Mouse (Mus musculus) large intestine, adult 2 months (tissue): ENCODE measurements around the gene Pakap. TPM values are rescaled to one million over a fixed set of nuclear protein-coding genes. Genes with fewer than 3 reads are reported as not detected.

ENCODE experiments used
- DNase-seq: peaks from one replicate; pipeline ENCODE4 v3.0.0-alpha.2; 2012; ENCODE audit warnings: low read depth, low spot score
- WGBS: fragments of 180-500 bp; shearing (Covaris S2); methylation state at CpG from one replicate; pipeline ENCODE4 v1.1.7; 2018; 5-methylcytosine and 5-hydroxymethylcytosine counted together
- polyA plus RNA-seq: library from polyadenylated mRNA; depleted of rRNA; stranded (reverse); fragments of >200 nt; gene quantifications from 2 replicates; pipeline ENCODE4 v1.2.3, GENCODE M21; 2012

Gene Pakap
- polyA plus RNA-seq, 1 experiment, result 0.17 TPM

DNA sequence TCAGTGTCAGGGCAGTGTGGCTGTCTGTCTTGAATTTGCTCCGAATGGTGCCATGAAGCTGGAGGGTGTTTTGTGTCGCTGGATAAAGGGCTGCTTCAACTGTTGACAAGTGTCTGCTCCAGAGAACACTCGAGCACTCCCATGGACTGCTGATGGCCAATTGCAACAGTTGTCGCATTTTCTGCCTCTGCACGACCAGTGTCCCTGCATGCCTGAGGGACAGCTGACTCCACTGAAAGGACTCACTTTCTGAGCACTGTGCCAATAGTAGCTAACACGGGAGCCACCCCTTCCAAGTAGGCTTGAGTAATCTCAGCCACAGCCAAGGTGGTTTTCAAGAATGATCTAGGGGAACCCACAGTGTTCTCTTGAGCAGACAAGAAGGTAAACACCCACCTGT, 1.7 kb downstream of the Pakap start:
- DNase-seq, result no peak
- WGBS, result 68% methylated on average over 6 of the region's 6 CpGs

- 66% methylated on average over 3 of the region's 3 CpGs for WGBS
Observed at GRCm38 (mm10) chr4:57570229-57570628, 2.2 kb downstream of the Pakap start.

GRCm38 (mm10) chr4:57574181-57574580, 6.2 kb downstream of the Pakap start:
- WGBS, result 81% methylated on average over 3 of the region's 3 CpGs
- DNase-seq, result no peak

More at GRCm38 (mm10) chr4:57570229-57570628, 2.2 kb downstream of the Pakap start:
- no peak for DNase-seq

DNA sequence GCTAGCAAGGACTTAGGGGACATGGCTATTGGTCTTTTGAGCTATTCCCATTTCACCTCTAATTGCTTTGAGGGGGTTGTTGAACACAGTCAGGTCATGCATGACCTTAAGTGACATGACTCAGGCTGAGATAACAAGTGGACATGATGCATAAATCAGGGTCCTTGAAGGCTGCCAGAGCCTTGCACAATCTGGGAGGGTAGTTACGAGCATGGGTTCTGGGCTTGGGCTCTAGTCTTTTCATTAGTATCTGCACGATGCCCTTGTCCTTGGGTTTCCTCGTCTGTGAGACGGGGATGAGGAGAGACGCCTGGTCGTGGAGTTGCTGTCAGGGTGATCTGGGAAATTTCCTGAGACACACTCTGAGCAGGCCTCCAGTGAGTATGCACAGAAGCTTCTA, 6.7 kb downstream of the Pakap start:
- 65% methylated on average over 6 of the region's 6 CpGs for WGBS
- no peak for DNase-seq

DNA sequence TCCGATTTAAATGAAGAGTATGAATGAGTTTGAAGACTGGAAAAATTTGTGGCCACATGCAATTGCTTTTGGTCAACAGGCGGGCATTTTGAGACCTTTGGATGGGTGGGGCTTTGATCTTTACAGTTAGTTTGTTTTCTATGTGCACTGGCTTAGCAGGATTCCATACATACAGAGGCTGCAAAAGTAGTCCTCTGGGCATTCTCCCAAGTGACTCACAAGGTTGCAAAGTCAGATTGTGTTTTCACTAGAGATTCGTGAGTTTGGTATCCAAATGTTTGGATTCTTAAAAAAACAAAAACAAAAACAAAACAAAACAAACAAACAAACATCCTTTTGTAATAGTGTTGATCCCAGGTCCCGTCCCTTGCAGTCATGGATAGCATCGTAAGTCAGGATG, 7.7 kb downstream of the Pakap start:
- no peak for DNase-seq
- WGBS, result 56% methylated on average over 5 of the region's 5 CpGs

- WGBS, result 66% methylated on average over 11 of the region's 11 CpGs
- no peak for DNase-seq
Observed at GRCm38 (mm10) chr4:57576095-57576494, 8.1 kb downstream of the Pakap start.

DNA sequence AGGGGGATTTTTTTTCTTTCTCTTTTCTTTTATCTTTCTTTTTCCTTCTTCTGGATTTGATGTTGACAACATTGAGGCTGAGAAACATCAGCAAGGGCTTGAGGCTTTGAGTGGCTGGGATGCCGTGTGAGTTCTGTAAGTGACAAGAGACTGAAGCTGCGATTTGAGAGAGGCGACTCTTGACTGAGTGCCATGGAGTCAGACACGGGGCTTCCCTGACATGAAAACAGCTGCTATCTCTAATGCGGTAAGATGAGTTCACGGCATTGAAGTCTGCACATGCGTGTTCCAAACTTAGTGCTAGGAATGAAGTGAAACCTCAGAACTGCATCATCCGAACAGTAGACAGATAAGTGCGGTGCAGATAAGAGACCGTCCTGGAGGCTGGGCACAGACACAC, 11.7 kb downstream of the Pakap start:
- DNase-seq, result no peak
- WGBS, result 89% methylated on average over 10 of the region's 10 CpGs

GRCm38 (mm10) chr4:57585281-57585800, 17.4 kb downstream of the Pakap start:
- WGBS, result 87% methylated on average over 6 of the region's 6 CpGs
- no peak for DNase-seq

DNA sequence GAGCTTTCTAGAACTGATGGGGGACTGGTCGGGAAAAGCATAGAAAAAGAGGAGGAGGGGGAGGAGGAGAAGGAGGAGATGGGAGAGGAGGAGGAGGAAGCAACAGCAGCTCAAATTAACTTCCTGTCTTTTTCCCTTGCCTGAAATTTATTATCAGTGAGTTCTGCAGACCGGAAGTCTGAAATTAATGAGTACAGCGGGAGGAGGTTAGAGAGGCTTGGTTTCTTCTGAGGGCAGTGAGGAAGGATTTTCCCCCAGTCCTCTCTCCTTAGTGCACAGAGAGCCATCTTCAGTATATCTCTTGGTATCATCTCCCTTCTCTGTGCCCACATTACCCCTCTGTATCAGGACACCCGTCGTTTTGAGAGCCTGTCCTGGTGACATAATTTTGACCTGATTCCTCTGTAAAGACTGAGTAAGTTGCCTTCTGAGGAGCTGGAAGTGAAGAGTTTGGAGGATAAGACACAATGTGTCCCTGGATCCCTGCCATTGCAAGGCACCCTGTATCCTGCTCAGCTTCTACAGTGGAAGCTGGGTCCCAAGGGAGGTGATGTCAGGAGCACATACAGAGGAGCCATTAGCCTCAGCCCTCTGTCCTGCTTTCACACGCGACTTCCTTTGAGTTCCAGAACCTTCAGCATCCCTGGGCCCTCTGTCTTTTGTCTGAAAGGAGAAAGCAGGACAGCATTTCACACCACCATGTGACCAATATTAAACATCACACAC, 19.1 kb downstream of the Pakap start:
- WGBS, result 56% methylated on average over 7 of the region's 7 CpGs
- DNase-seq, result no peak

- DNase-seq, result no peak
- 88% methylated on average over 1 of the region's 1 CpGs for WGBS
Observed at GRCm38 (mm10) chr4:57588356-57588755, 20.4 kb downstream of the Pakap start.

DNA sequence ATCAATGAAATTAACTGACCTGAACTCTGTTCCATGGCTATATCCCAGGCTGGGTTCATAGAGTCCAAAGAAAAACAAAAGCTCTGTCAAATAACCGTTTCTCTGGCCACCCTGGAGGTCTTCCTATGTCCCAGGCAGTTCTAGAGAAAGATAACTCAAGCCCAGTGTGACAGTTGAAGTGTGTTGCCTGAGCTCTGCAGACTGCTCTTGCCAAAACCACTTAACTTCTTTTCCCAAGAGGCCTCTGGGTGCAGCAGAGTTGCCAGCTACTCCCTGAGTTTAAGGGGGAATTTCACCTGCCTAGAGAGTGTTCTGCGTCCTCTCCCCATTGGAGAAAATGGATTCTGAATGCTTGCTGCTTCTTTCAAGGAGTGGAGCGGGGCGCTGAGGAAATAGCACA, 24.8 kb downstream of the Pakap start:
- 75% methylated on average over 4 of the region's 4 CpGs for WGBS
- no peak for DNase-seq

- 88% methylated on average over 6 of the region's 6 CpGs for WGBS
- no peak for DNase-seq
Observed at GRCm38 (mm10) chr4:57599946-57600345, 32.0 kb downstream of the Pakap start.

DNA sequence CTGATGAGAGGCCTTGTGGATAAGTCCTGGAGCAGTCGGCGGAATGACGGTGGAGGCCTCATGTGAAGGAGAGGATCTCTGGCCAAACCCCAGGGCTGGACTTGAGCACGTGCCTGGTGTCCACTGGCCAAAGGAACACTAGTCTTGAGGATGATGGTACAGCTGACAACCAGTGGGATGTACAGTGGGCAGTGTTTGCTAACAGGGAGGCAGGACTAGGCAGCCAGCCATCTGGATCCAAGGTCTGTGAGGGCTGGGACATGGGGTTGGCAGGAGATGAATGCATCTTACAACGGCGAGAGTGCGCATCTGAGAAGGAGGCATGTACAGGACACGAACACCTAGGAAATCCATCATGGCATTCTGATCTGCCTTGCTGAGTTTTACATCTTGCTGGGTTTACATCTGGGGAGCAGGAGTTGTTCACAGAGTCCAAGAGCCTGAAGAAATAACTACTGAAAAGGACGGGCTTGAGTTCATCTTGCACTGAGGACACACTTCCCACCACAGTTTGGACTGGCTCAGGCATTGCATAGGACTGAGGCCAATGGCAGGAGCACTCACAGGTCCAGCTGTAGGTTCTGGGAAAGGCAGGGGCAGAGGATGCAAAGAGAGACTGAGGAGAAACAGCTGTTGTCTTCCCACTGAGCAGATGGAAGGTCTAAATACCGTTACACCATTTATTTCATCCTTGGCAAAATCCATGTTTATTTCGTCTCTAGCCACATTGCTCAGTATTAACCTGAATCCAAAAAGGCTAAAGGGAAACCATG, 32.9 kb downstream of the Pakap start:
- 82% methylated on average over 11 of the region's 11 CpGs for WGBS
- no peak for DNase-seq

DNA sequence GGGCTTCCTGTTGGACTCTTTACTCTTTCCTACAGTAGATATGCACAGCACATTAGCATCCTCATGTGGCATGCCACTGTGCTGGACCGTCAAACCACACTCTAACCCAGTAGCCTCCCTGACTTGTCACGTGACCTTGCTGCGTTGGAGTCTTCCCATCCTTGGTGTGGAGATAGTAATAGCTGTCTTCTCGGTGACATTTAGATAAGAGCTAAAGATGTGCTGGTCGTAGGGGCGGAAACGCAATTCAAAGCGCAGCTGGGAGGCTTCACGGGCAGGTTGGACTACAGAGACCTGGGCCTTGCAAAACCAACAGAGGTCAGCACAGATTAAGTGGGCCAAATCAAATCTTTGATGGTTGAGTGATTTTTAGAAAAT, 33.5 kb downstream of the Pakap start:
- DNase-seq, result no peak

GRCm38 (mm10) chr4:57601903-57602617, 34.1 kb downstream of the Pakap start:
- 76% methylated on average over 10 of the region's 10 CpGs for WGBS
- DNase-seq, result no peak

More for the DNA sequence above, 33.5 kb downstream of the Pakap start:
- WGBS, result 75% methylated on average over 9 of the region's 9 CpGs

DNA sequence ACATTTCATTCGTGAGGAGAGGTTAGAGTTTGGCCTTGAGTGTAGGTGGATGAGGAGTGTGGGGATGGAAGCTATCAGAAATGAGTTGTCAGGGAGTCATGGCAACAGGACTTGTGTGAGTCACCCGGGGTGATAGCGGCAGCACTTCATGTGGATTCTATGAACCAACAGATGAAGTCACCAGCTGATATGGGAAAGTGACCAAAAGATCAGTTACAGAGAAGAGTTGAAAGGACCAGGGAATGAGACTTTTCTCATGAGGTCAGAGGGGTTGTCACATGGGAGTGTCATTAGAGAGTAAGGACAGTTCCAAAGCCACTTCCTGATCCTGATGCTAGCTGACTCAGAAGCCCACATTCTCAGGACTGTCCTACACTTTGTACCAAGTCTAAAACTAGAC, 38.3 kb downstream of the Pakap start:
- WGBS, result 43% methylated on average over 3 of the region's 3 CpGs
- no peak for DNase-seq

GRCm38 (mm10) chr4:57607247-57607942, 39.4 kb downstream of the Pakap start:
- peak; percentile 48 for DNase-seq
- WGBS, result 41% methylated on average over 22 of the region's 22 CpGs

- 66% methylated on average over 17 of the region's 17 CpGs for WGBS
- no peak for DNase-seq
Observed at GRCm38 (mm10) chr4:57611303-57612077, 43.5 kb downstream of the Pakap start.

GRCm38 (mm10) chr4:57612716-57613115, 44.7 kb downstream of the Pakap start:
- no peak for DNase-seq
- WGBS, result 82% methylated on average over 5 of the region's 5 CpGs
